Mouse (Mus musculus): Measurements from ENCODE around the gene Kctd21. TPM values are rescaled to one million over a fixed set of nuclear protein-coding genes. Genes with fewer than 3 reads are reported as not detected.

The Kctd21 gene
- 3.0 and 3.2 TPM in 2 replicates for polyA plus RNA-seq (2011; ENCODE audit: insufficient read depth, insufficient read length, low read depth, missing spikeins)

DNA sequence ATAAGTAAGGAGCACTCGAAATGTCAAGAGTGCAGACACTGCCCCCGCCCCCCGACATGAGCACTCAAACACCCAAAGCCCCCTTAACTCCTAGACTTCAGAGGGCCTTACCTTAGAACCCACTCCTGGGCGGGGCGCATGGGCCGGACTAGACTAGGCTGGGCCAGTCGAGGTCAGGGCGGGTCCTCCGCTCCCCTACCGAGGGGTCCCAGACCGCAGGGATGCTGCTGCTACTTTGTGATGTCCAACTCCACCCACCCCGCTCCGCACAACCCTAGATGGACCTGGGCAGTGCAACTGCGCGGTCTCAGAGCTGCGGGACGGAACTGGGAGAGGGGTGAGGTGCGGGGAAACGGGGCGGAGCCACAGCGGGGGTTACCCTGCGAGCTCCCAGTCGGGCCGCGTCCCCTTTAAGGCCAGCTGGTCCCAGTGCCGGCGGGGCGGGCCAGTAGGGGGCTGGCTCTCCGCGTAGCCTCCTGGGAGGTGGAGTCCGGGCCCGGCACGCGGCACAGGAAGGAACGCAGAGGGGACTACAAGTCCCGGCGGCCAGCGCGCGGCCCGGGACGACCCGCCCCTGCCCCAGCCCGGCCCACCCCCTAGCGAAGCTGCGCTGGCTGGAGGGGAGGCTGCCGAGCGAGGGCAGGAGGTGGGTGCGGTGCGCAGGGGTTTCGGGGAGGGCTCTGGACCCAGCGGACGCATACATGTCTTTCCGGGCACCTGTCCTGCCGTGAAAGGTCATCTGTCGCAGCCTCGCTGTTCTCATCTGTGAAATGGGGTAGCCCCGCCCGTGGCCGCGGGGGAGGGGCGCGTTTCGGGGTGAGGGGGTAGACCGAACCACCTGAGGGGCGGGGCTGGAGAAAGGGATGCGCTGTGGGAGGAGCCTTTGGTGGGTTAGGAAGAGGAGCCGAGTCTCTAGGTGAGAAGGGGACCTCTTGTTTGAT lies at the start of gene Kctd21, which contains the start of gene Usp35:
Gene Kctd21 (plus strand): TSS at position 602 of the 941 bp plus-strand sequence.
Gene Usp35 (minus strand): TSS at position 295 of the 941 bp plus-strand sequence.
- Histone ChIP-seq H3K9me3 (replicated peaks; ENCODE audit: control insufficient read depth, insufficient read depth, low read length, poor library complexity, severe bottlenecking) (no peaks in the 10 kb centered on the region), H3K27me3 (ENCODE audit: control insufficient read depth, insufficient read depth, low read length, poor library complexity, severe bottlenecking) (no peaks in the 10 kb centered on the region), H3K9ac (ENCODE audit: low read depth, poor library complexity, severe bottlenecking) (peak within 1 kb of the TSS; percentile 57), H3K36me3 (ENCODE audit: control insufficient read depth, insufficient read depth, low read length, poor library complexity, severe bottlenecking) (no peaks in the 10 kb centered on the region), H3K4me3 (ENCODE audit: low read depth, low read length) (peak within 1 kb of the TSS; percentile 99), H3K27ac (ENCODE audit: insufficient read depth, low read length) (no peak within 1 kb of the TSS), H3K4me1 (ENCODE audit: control insufficient read depth, insufficient read depth, low read length) (peaks cover 5% of the 10 kb centered on the region)
- TF ChIP-seq CTCF (IDR thresholded peaks at IDR 0.05; ENCODE audit: low read depth, low read length) (no peak), POLR2A (IDR thresholded peaks at IDR 0.05; ENCODE audit: insufficient read depth, low read length) (peak; percentile 21), EP300 (IDR thresholded peaks at IDR 0.05; ENCODE audit: insufficient read depth, low read depth, low read length) (no peak)

DNA sequence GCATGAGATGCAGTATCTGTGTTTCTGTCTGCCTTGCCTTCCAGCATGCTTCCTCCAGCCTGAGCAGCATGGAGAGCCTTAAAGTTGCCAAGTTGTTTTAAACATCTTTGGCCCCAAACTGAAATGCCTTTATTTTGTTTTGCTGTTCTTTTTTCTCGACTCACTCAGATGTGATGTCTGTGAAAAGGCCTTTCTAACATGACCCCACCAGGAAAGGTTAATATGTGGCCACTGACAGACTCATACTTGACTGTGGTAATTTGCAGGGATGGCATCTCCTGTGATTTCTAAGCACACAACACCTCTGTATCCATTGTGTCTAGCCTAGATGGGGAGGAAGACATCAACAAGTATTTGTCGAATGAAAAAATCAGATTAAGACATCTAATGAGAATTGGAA lies 35.1 kb upstream of the Kctd21 start:
- TF ChIP-seq CTCF (IDR thresholded peaks at IDR 0.05; ENCODE audit: low read depth, low read length) (no peak), EP300 (IDR thresholded peaks at IDR 0.05; ENCODE audit: insufficient read depth, low read depth, low read length) (no peak), POLR2A (IDR thresholded peaks at IDR 0.05; ENCODE audit: insufficient read depth, low read length) (no peak)
- no peak overlapping the region for H3K27ac ChIP-seq (ENCODE audit: insufficient read depth, low read length)

DNA sequence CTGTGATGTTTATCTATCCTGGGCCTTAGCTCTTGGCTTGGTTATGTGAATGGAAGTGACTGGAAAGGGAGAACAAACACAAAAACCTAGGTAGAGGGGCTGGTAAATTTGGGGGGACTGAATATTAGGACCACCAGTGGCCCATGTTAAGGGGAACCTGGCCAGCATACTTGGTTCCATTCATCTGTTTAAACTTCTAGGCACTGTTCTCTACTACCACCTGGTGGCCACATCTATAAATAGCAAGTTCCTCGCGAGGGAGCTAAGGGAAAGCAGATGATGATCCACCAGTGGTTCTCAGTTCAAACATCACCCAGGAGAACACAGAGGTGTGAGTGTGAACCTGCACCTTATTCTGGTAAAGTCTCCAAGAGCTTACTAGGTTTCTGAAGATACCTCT lies 34.7 kb upstream of the Kctd21 start:
- no peak for TF ChIP-seq POLR2A (IDR thresholded peaks at IDR 0.05; ENCODE audit: insufficient read depth, low read length)
- peak; percentile 39 for TF ChIP-seq CTCF (IDR thresholded peaks at IDR 0.05; ENCODE audit: low read depth, low read length)
- Histone ChIP-seq H3K9ac (ENCODE audit: low read depth, poor library complexity, severe bottlenecking) (no peak overlapping the region), H3K27me3 (ENCODE audit: control insufficient read depth, insufficient read depth, low read length, poor library complexity, severe bottlenecking) (no peaks in the 10 kb centered on the region), H3K27ac (ENCODE audit: insufficient read depth, low read length) (no peak overlapping the region), H3K36me3 (ENCODE audit: control insufficient read depth, insufficient read depth, low read length, poor library complexity, severe bottlenecking) (no peaks in the 10 kb centered on the region), H3K4me1 (ENCODE audit: control insufficient read depth, insufficient read depth, low read length) (no peaks in the 10 kb centered on the region), H3K9me3 (replicated peaks; ENCODE audit: control insufficient read depth, insufficient read depth, low read length, poor library complexity, severe bottlenecking) (no peaks in the 10 kb centered on the region), H3K4me3 (ENCODE audit: low read depth, low read length) (no peak overlapping the region)

More for the DNA sequence above, 35.1 kb upstream of the Kctd21 start:
- H3K27me3 ChIP-seq (ENCODE audit: control insufficient read depth, insufficient read depth, low read length, poor library complexity, severe bottlenecking): no peaks in the 10 kb centered on the region
- no peak overlapping the region for H3K9ac ChIP-seq (ENCODE audit: low read depth, poor library complexity, severe bottlenecking)
- H3K4me3 ChIP-seq (ENCODE audit: low read depth, low read length): no peak overlapping the region
- H3K9me3 ChIP-seq (replicated peaks; ENCODE audit: control insufficient read depth, insufficient read depth, low read length, poor library complexity, severe bottlenecking): no peaks in the 10 kb centered on the region
- H3K4me1 ChIP-seq (ENCODE audit: control insufficient read depth, insufficient read depth, low read length): no peaks in the 10 kb centered on the region
- H3K36me3 ChIP-seq (ENCODE audit: control insufficient read depth, insufficient read depth, low read length, poor library complexity, severe bottlenecking): no peaks in the 10 kb centered on the region

DNA sequence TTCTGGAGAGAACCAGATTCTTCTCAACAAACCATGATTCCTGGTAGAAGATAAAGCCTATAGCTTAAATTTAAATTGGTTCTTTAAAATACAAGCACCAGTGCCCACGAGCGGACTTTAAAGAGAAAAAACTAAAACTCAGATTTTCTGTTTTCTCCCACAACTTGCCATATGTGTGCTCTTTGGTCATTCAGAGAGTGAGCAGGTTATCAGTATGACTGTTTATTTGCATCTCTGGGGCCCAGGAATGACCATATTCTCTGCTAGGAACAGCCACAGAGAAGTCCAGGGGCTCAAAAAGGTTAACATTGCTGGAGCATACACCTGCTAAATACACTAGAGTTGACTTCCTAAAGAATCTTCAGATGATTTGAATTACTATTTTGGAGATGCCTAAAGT lies 33.8 kb upstream of the Kctd21 start:
- no peak overlapping the region for H3K4me3 ChIP-seq (ENCODE audit: low read depth, low read length)
- no peaks in the 10 kb centered on the region for H3K4me1 ChIP-seq (ENCODE audit: control insufficient read depth, insufficient read depth, low read length)
- H3K9ac ChIP-seq (ENCODE audit: low read depth, poor library complexity, severe bottlenecking): no peak overlapping the region
- no peaks in the 10 kb centered on the region for H3K36me3 ChIP-seq (ENCODE audit: control insufficient read depth, insufficient read depth, low read length, poor library complexity, severe bottlenecking)
- H3K9me3 ChIP-seq (replicated peaks; ENCODE audit: control insufficient read depth, insufficient read depth, low read length, poor library complexity, severe bottlenecking): no peaks in the 10 kb centered on the region
- TF ChIP-seq POLR2A (IDR thresholded peaks at IDR 0.05; ENCODE audit: insufficient read depth, low read length): no peak
- TF ChIP-seq CTCF (IDR thresholded peaks at IDR 0.05; ENCODE audit: low read depth, low read length): no peak
- TF ChIP-seq EP300 (IDR thresholded peaks at IDR 0.05; ENCODE audit: insufficient read depth, low read depth, low read length): no peak
- H3K27ac ChIP-seq (ENCODE audit: insufficient read depth, low read length): no peak overlapping the region
- no peaks in the 10 kb centered on the region for H3K27me3 ChIP-seq (ENCODE audit: control insufficient read depth, insufficient read depth, low read length, poor library complexity, severe bottlenecking)

DNA sequence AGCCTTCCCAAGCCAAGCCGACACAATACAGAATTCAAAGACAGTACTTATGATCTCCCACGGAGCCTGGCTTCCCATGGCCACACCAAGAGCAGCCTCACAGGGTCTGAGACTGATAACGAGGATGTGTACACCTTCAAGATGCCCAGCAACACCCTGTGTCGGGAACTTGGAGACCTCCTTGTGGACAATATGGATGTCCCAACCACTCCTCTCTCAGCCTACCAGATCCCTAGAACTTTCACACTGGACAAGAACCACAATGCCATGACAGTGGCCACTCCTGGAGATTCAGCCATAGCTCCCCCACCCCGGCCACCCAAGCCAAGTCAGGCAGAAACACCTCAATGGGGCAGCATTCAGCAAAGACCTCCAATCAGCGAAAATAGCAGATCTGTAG lies 33.2 kb upstream of the Kctd21 start:
- no peaks in the 10 kb centered on the region for H3K27me3 ChIP-seq (ENCODE audit: control insufficient read depth, insufficient read depth, low read length, poor library complexity, severe bottlenecking)
- H3K27ac ChIP-seq (ENCODE audit: insufficient read depth, low read length): no peak overlapping the region
- H3K4me1 ChIP-seq (ENCODE audit: control insufficient read depth, insufficient read depth, low read length): no peaks in the 10 kb centered on the region
- no peak overlapping the region for H3K4me3 ChIP-seq (ENCODE audit: low read depth, low read length)
- H3K9ac ChIP-seq (ENCODE audit: low read depth, poor library complexity, severe bottlenecking): no peak overlapping the region
- TF ChIP-seq POLR2A (IDR thresholded peaks at IDR 0.05; ENCODE audit: insufficient read depth, low read length) (no peak), CTCF (IDR thresholded peaks at IDR 0.05; ENCODE audit: low read depth, low read length) (no peak), EP300 (IDR thresholded peaks at IDR 0.05; ENCODE audit: insufficient read depth, low read depth, low read length) (no peak)
- no peaks in the 10 kb centered on the region for H3K9me3 ChIP-seq (replicated peaks; ENCODE audit: control insufficient read depth, insufficient read depth, low read length, poor library complexity, severe bottlenecking)
- no peaks in the 10 kb centered on the region for H3K36me3 ChIP-seq (ENCODE audit: control insufficient read depth, insufficient read depth, low read length, poor library complexity, severe bottlenecking)

DNA sequence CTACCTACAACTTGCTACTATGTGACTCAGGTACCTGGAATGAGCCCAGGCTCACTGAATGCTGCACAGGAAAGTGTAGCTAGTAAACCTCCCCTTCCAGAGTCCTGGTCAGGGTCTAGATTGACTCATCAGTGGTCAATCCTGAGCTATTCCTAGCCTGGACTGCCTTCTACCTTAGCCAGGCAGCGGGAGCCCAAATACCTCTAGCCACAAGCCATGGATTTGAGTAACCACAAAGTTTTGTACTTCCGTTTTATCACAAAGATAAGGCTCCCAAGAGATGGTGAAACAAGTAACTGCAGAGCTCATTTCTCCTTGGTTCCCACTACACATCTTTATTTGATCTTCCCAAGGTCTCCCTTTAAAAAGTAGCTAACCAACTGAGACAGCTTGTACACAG lies 31.2 kb upstream of the Kctd21 start:
- TF ChIP-seq CTCF (IDR thresholded peaks at IDR 0.05; ENCODE audit: low read depth, low read length) (no peak), EP300 (IDR thresholded peaks at IDR 0.05; ENCODE audit: insufficient read depth, low read depth, low read length) (no peak), POLR2A (IDR thresholded peaks at IDR 0.05; ENCODE audit: insufficient read depth, low read length) (no peak)
- Histone ChIP-seq H3K4me1 (ENCODE audit: control insufficient read depth, insufficient read depth, low read length) (no peaks in the 10 kb centered on the region), H3K36me3 (ENCODE audit: control insufficient read depth, insufficient read depth, low read length, poor library complexity, severe bottlenecking) (no peaks in the 10 kb centered on the region), H3K27me3 (ENCODE audit: control insufficient read depth, insufficient read depth, low read length, poor library complexity, severe bottlenecking) (no peaks in the 10 kb centered on the region), H3K4me3 (ENCODE audit: low read depth, low read length) (no peak overlapping the region), H3K9me3 (replicated peaks; ENCODE audit: control insufficient read depth, insufficient read depth, low read length, poor library complexity, severe bottlenecking) (no peaks in the 10 kb centered on the region), H3K27ac (ENCODE audit: insufficient read depth, low read length) (no peak overlapping the region), H3K9ac (ENCODE audit: low read depth, poor library complexity, severe bottlenecking) (no peak overlapping the region)
